Mouse (Mus musculus) hindbrain, postnatal 0 days (tissue): ENCODE results near the gene Eef2. TPM values are rescaled to one million over a fixed set of nuclear protein-coding genes. Genes with fewer than 3 reads are reported as not detected.

ENCODE experiments used
- ATAC-seq: fragments of 200-750 bp; cut with Nextera tagmentation; 2 replicates; pipeline ENCODE4 v1.8.0; 2017; ENCODE audit warnings: mild to moderate bottlenecking, moderate TSS enrichment, moderate library complexity
- DNase-seq: peaks from one replicate; pipeline ENCODE4 v3.0.0-alpha.2; 2015; ENCODE audit warnings: low spot score
- H3K27ac ChIP-seq: fragments of 300-500 bp; sonication (generic); 2 replicates; pipeline ENCODE4 v1.5.1; 2014; ENCODE audit warnings: mild to moderate bottlenecking
- H3K27me3 ChIP-seq: fragments of 300-500 bp; sonication (generic); 2 replicates; pipeline ENCODE4 v1.6.1; 2014; ENCODE audit warnings: low read length, mixed read lengths; ENCODE audit not compliant: insufficient read depth
- H3K36me3 ChIP-seq: fragments of 300-500 bp; sonication (generic); 2 replicates; pipeline ENCODE4 v1.6.1; 2014; ENCODE audit warnings: low read length, mixed read lengths; ENCODE audit not compliant: insufficient read depth
- H3K4me1 ChIP-seq: fragments of 300-500 bp; sonication (generic); 2 replicates; pipeline ENCODE4 v1.6.1; 2014; ENCODE audit warnings: antibody characterized with exemption, low read length, mixed read lengths; ENCODE audit not compliant: insufficient read depth
- H3K4me2 ChIP-seq: fragments of 300-500 bp; sonication (generic); 2 replicates; pipeline ENCODE4 v1.6.1; 2014; ENCODE audit warnings: low read depth, mild to moderate bottlenecking, low read length, moderate library complexity, mixed read lengths
- H3K4me3 ChIP-seq: fragments of 300-500 bp; sonication (generic); 2 replicates; pipeline ENCODE4 v1.5.1; 2014; ENCODE audit warnings: low read length
- H3K9ac ChIP-seq: fragments of 300-500 bp; sonication (generic); replicated peaks from 2 replicates; pipeline ENCODE4 v1.6.1; 2014; ENCODE audit warnings: mild to moderate bottlenecking, low read length, moderate library complexity, mixed read lengths
- H3K9me3 ChIP-seq: fragments of 300-500 bp; sonication (generic); 2 replicates; pipeline ENCODE4 v1.6.1; 2016; ENCODE audit warnings: low read length, mixed read lengths
- CTCF ChIP-seq: IDR thresholded peaks from 2 replicates; pipeline ENCODE4 v1.5.1; 2016; ENCODE audit warnings: antibody characterized with exemption, control low read depth, low read depth
- WGBS: fragments of 180-500 bp; shearing (Covaris S2); extraction: QIAGEN DNeasy Blood & Tissue Kit; methylation state at CpG from one replicate; pipeline ENCODE4 v1.1.7; 2014; 5-methylcytosine and 5-hydroxymethylcytosine counted together
- polyA plus RNA-seq: library from polyadenylated mRNA; unstranded; fragments of >200 nt; fragmentation: Nextera tagmentation; extraction: Ambion mirVana; gene quantifications from 2 replicates; pipeline ENCODE4 v1.2.1, GENCODE M21; 2015
- total RNA-seq: library from RNA; depleted of rRNA; stranded (reverse); fragments of >200 nt; gene quantifications from 2 replicates; pipeline ENCODE4 v1.2.3, GENCODE M21; 2014; rRNA removed

The Eef2 gene
- total and polyA plus RNA-seq, 2 experiments from 2014 or later = 434 to 2,196 TPM

DNA sequence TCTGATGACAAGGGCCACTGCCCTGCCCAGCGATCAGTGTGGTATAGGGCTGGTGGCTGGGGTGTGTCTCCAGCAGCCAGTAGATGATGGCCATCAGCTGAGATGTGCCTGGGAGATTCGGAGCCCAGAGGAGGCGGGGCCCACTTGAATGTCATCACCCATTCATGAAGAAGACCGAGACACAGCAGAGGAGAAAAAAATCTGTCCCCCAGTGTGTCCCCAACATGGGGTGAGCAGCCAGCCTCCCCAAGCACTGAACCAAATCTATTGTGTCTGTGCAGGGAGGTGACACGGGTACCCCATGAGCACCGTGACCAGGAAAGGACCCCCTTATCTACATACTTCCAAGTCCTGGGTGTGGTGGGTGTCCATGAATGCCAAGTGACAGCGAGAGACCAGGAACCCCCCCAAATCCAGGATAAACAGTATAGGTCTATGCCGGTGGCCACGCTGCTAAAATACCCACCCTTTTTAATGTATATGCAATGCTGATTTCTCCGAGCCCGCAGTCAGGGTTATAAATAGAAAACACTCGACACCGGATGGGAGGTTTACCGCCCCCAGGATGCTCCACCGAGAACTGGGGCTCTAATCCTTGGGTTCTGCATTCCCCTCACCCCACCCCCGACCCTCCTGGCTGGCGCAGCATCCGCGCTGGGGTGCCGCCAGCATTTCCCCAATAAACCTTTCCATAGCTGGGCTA, 53.5 kb downstream of the Eef2 start:
- peak; percentile 27 for ATAC-seq
- peak; percentile 63 for DNase-seq

GRCm38 (mm10) chr10:81230438-81231332, 54.3 kb downstream of the Eef2 start, which contains the start of gene Atcay:
Gene Atcay, minus strand, starts transcription at chr10:81230833.
- ATAC-seq = peak; percentile 84
- Histone ChIP-seq H3K27me3 (no peaks in the 10 kb centered on the region), H3K4me1 (peaks cover 19% of the 10 kb centered on the region), H3K9ac (peak within 1 kb of the TSS; percentile 86), H3K4me2 (peak within 1 kb of the TSS; percentile 66), H3K27ac (peak within 1 kb of the TSS; percentile 94), H3K4me3 (peak within 1 kb of the TSS; percentile 61), H3K36me3 (no peaks in the 10 kb centered on the region), H3K9me3 (no peaks in the 10 kb centered on the region)
- peak; percentile 78 for TF ChIP-seq CTCF
- DNase-seq = peak; percentile 90
- 2% methylated on average over 27 of the region's 27 CpGs for WGBS

More for the DNA sequence above, 53.5 kb downstream of the Eef2 start:
- H3K4me1 ChIP-seq = peaks cover 19% of the 10 kb centered on the region
- no peaks in the 10 kb centered on the region for H3K36me3 ChIP-seq
- no peaks in the 10 kb centered on the region for H3K9me3 ChIP-seq
- H3K4me3 ChIP-seq = peak overlapping the region; percentile 61
- TF ChIP-seq CTCF = no peak
- H3K4me2 ChIP-seq = peak overlapping the region; percentile 66
- peak overlapping the region; percentile 86 for H3K9ac ChIP-seq
- H3K27ac ChIP-seq = peak overlapping the region; percentile 94
- no peaks in the 10 kb centered on the region for H3K27me3 ChIP-seq
- 6% methylated on average over 20 of the region's 20 CpGs for WGBS

DNA sequence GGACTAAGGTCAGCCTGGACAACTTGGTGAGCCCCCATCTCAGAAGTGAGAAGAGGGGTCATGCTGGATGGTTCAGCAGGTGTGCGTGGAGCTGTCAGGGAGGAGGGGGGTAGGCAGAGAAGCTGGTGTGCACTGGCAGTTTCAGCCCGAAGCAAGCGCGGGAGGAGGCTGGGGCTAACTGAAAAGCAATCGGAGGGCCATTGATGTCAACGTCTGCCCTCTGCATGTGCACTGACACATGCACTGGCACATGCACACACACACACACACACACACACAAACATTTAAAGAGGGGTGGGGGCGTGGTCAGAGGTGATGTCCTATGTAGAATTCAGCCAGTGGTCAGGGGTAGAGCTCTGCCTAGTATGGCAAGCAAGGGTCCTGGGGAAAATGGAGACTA, 55.0 kb downstream of the Eef2 start:
- no peaks in the 10 kb centered on the region for H3K27me3 ChIP-seq
- H3K4me1 ChIP-seq = peaks cover 19% of the 10 kb centered on the region
- peak overlapping the region; percentile 66 for H3K4me2 ChIP-seq
- WGBS = 41% methylated on average over 7 of the region's 7 CpGs
- peak overlapping the region; percentile 61 for H3K4me3 ChIP-seq
- H3K9ac ChIP-seq = peak overlapping the region; percentile 86; the same call in 1 of the 2 replicates
- no peak for TF ChIP-seq CTCF
- no peaks in the 10 kb centered on the region for H3K36me3 ChIP-seq
- H3K27ac ChIP-seq = peak overlapping the region; percentile 94; the same call in 1 of the 2 replicates
- ATAC-seq (no peak), DNase-seq (no peak)
- H3K9me3 ChIP-seq = no peaks in the 10 kb centered on the region

Other genes with a start within 250 kb of the Eef2 start
Only the 30 nearest of the 31 such genes appear.
- 26.2 and 27.2 TPM in 2 replicates for gene Gng7, start 161.7 kb upstream of the Eef2 start, total RNA-seq
- 18.9 and 22.1 TPM in 2 replicates for gene Gng7, start 161.7 kb upstream of the Eef2 start, polyA plus RNA-seq
- 82.0 and 106 TPM in 2 replicates for gene Diras1, start 151.0 kb upstream of the Eef2 start, total RNA-seq
- gene Diras1, start 151.0 kb upstream of the Eef2 start, polyA plus RNA-seq = 69.0 and 78.7 TPM in 2 replicates
- gene Slc39a3, start 139.2 kb upstream of the Eef2 start, total RNA-seq = 118 and 126 TPM in 2 replicates
- 40.6 and 41.9 TPM in 2 replicates for gene Slc39a3, start 139.2 kb upstream of the Eef2 start, polyA plus RNA-seq
- gene Sgta, start 116.5 kb upstream of the Eef2 start, total RNA-seq = 264 and 279 TPM in 2 replicates
- gene Sgta, start 116.5 kb upstream of the Eef2 start, polyA plus RNA-seq = 275 and 290 TPM in 2 replicates
- 73.5 and 79.1 TPM in 2 replicates for gene Thop1, start 106.6 kb upstream of the Eef2 start, total RNA-seq
- gene Thop1, start 106.6 kb upstream of the Eef2 start, polyA plus RNA-seq = 36.4 and 36.9 TPM in 2 replicates
- gene Creb3l3, start 77.8 kb upstream of the Eef2 start, total RNA-seq = 0.61 and 1.0 TPM in 2 replicates
- gene Creb3l3, start 77.8 kb upstream of the Eef2 start, polyA plus RNA-seq = 0.59 and 0.71 TPM in 2 replicates
- gene Map2k2, start 70.7 kb upstream of the Eef2 start, total RNA-seq = 297 and 309 TPM in 2 replicates
- gene Map2k2, start 70.7 kb upstream of the Eef2 start, polyA plus RNA-seq = 196 and 204 TPM in 2 replicates
- gene Zbtb7a, start 41.4 kb upstream of the Eef2 start, total RNA-seq = 37.3 and 38.4 TPM in 2 replicates
- 22.0 and 22.3 TPM in 2 replicates for gene Zbtb7a, start 41.4 kb upstream of the Eef2 start, polyA plus RNA-seq
- 33.9 and 46.4 TPM in 2 replicates for gene Pias4, start 8.7 kb upstream of the Eef2 start, total RNA-seq
- 32.0 and 33.7 TPM in 2 replicates for gene Pias4, start 8.7 kb upstream of the Eef2 start, polyA plus RNA-seq
- gene Dapk3, start 6.4 kb downstream of the Eef2 start, total RNA-seq = 69.7 and 80.9 TPM in 2 replicates
- 52.3 and 56.1 TPM in 2 replicates for gene Dapk3, start 6.4 kb downstream of the Eef2 start, polyA plus RNA-seq
- gene 4930442H23Rik, start 7.2 kb downstream of the Eef2 start, total RNA-seq = not detected in 2 replicates
- gene 4930442H23Rik, start 7.2 kb downstream of the Eef2 start, polyA plus RNA-seq = 0.26 TPM in 1 of 2 replicates, not detected in the other
- 0.31 and 0.58 TPM in 2 replicates for gene Nmrk2, start 25.4 kb downstream of the Eef2 start, total RNA-seq
- 0.15 and 0.25 TPM in 2 replicates for gene Nmrk2, start 25.4 kb downstream of the Eef2 start, polyA plus RNA-seq
- 169 and 197 TPM in 2 replicates for gene Atcay, start 54.2 kb downstream of the Eef2 start, total RNA-seq
- 66.7 and 70.2 TPM in 2 replicates for gene Atcay, start 54.2 kb downstream of the Eef2 start, polyA plus RNA-seq
- gene Zfr2, start 56.5 kb downstream of the Eef2 start, total RNA-seq = 64.1 and 89.3 TPM in 2 replicates
- gene Zfr2, start 56.5 kb downstream of the Eef2 start, polyA plus RNA-seq = 21.7 and 21.9 TPM in 2 replicates
- 86.9 and 121 TPM in 2 replicates for gene Matk, start 76.3 kb downstream of the Eef2 start, total RNA-seq
- gene Matk, start 76.3 kb downstream of the Eef2 start, polyA plus RNA-seq = 82.3 and 82.7 TPM in 2 replicates
- 106 and 113 TPM in 2 replicates for gene Mrpl54, start 90.3 kb downstream of the Eef2 start, total RNA-seq
- gene Mrpl54, start 90.3 kb downstream of the Eef2 start, polyA plus RNA-seq = 159 and 170 TPM in 2 replicates
- 61.0 and 63.6 TPM in 2 replicates for gene Apba3, start 90.3 kb downstream of the Eef2 start, total RNA-seq
- gene Apba3, start 90.3 kb downstream of the Eef2 start, polyA plus RNA-seq = 24.0 and 27.6 TPM in 2 replicates
- 2.9 and 6.0 TPM in 2 replicates for gene Tjp3, start 115.0 kb downstream of the Eef2 start, total RNA-seq
- gene Tjp3, start 115.0 kb downstream of the Eef2 start, polyA plus RNA-seq = 3.9 and 5.2 TPM in 2 replicates
- 223 and 242 TPM in 2 replicates for gene Pip5k1c, start 116.3 kb downstream of the Eef2 start, total RNA-seq
- 97.4 and 108 TPM in 2 replicates for gene Pip5k1c, start 116.3 kb downstream of the Eef2 start, polyA plus RNA-seq
- gene Cactin, start 144.5 kb downstream of the Eef2 start, total RNA-seq = 24.3 and 46.2 TPM in 2 replicates
- 19.6 and 20.2 TPM in 2 replicates for gene Cactin, start 144.5 kb downstream of the Eef2 start, polyA plus RNA-seq
- gene Tbxa2r, start 152.1 kb downstream of the Eef2 start, total RNA-seq = 2.6 TPM in 2 replicates
- 4.0 and 4.3 TPM in 2 replicates for gene Tbxa2r, start 152.1 kb downstream of the Eef2 start, polyA plus RNA-seq
- 0.16 TPM in 1 of 2 replicates, not detected in the other for gene Gipc3, start 166.6 kb downstream of the Eef2 start, total RNA-seq
- gene Gipc3, start 166.6 kb downstream of the Eef2 start, polyA plus RNA-seq = not detected in 2 replicates
- 20.8 and 28.5 TPM in 2 replicates for gene Hmg20b, start 173.8 kb downstream of the Eef2 start, total RNA-seq
- 36.8 and 41.1 TPM in 2 replicates for gene Hmg20b, start 173.8 kb downstream of the Eef2 start, polyA plus RNA-seq
- 34.4 and 38.1 TPM in 2 replicates for gene Mfsd12, start 180.9 kb downstream of the Eef2 start, total RNA-seq
- 13.6 TPM in 2 replicates for gene Mfsd12, start 180.9 kb downstream of the Eef2 start, polyA plus RNA-seq
- not detected in 2 replicates for gene 4930404N11Rik, start 189.2 kb downstream of the Eef2 start, total RNA-seq
- 0.25 and 0.99 TPM in 2 replicates for gene 4930404N11Rik, start 189.2 kb downstream of the Eef2 start, polyA plus RNA-seq
- gene Fzr1, start 201.9 kb downstream of the Eef2 start, total RNA-seq = 106 and 118 TPM in 2 replicates
- 131 and 134 TPM in 2 replicates for gene Fzr1, start 201.9 kb downstream of the Eef2 start, polyA plus RNA-seq
- gene Dohh, start 207.8 kb downstream of the Eef2 start, total RNA-seq = 146 TPM in 2 replicates
- 111 and 114 TPM in 2 replicates for gene Dohh, start 207.8 kb downstream of the Eef2 start, polyA plus RNA-seq
- gene Gm48551, start 207.8 kb downstream of the Eef2 start, total RNA-seq = 2.1 and 3.3 TPM in 2 replicates
- gene Gm48551, start 207.8 kb downstream of the Eef2 start, polyA plus RNA-seq = 5.3 and 7.0 TPM in 2 replicates
- 7.5 TPM in 2 replicates for gene Gm48552, start 212.4 kb downstream of the Eef2 start, total RNA-seq
- 2.7 and 4.0 TPM in 2 replicates for gene Gm48552, start 212.4 kb downstream of the Eef2 start, polyA plus RNA-seq
- 2.9 and 3.7 TPM in 2 replicates for gene Smim24, start 216.4 kb downstream of the Eef2 start, total RNA-seq
- 1.4 and 1.7 TPM in 2 replicates for gene Smim24, start 216.4 kb downstream of the Eef2 start, polyA plus RNA-seq